8 mouse cellular contexts compared by ENCODE assay signal in genomic region chr6:131353352-131353919, GRCm38 (mm10). TPM values are rescaled to one million over a fixed set of nuclear protein-coding genes. Genes with fewer than 3 reads are reported as not detected.
A peak's percentile ranks its signal among the peaks of the same experiment; 100 is the strongest.
DNase-seq lines count a peak whose midpoint lies in the region; ATAC-seq and TF ChIP-seq lines count a peak whose summit lies in the region.

TSS of gene Styk1 (minus strand) at chr6:131353597.

- under 1% methylated on average over 16 of the region's 16 CpGs for WGBS in hindbrain, postnatal 0 days

- peak within 1 kb of the TSS; percentile 71 for H3K4me2 ChIP-seq in hindbrain, postnatal 0 days (ENCODE audit: low read depth, low read length)

- intact Hi-C loops in gastrocnemius, adult 2 months (cut with DNase I), result loop anchor here (5.0 kb wide), 1 partner anchor 61 kb away; the partner anchor contains the start of gene Magohb

- peak; percentile 89 for DNase-seq in T-cell, adult 2 months (ENCODE audit: low spot score)
- peak; percentile 61 to 76 for DNase-seq in cerebellum, postnatal 4 days (ENCODE audit: low spot score in 2 of 2)
- DNase-seq in gastrocnemius, adult 2 months, result peak; percentile 76
- DNase-seq in hindbrain, postnatal 0 days (ENCODE audit: low spot score), result peak; percentile 92
- DNase-seq in left cerebral cortex, adult 18-20 months (ENCODE audit: low spot score in 2 of 2), result peak; percentile 80 to 83
- peak; percentile 79 to 81 for DNase-seq in lung, postnatal 4 days
- peak; percentile 84 for DNase-seq in right cerebral cortex, adult 18-20 months
- peak; percentile 84 for DNase-seq in urinary bladder, postnatal 14 days (ENCODE audit: low spot score)

- ATAC-seq in hindbrain, postnatal 0 days, result peak; percentile 94

- peak within 1 kb of the TSS; percentile 58 for H3K4me3 ChIP-seq in gastrocnemius, adult 2 months
- peak within 1 kb of the TSS; percentile 46 for H3K4me3 ChIP-seq in hindbrain, postnatal 0 days (ENCODE audit: low read length)

- no peaks in the 10 kb centered on the region for H3K36me3 ChIP-seq in hindbrain, postnatal 0 days (ENCODE audit: insufficient read depth, low read length)

- no peaks in the 10 kb centered on the region for H3K4me1 ChIP-seq in hindbrain, postnatal 0 days (ENCODE audit: insufficient read depth, low read length)

- H3K9ac ChIP-seq in hindbrain, postnatal 0 days (replicated peaks; ENCODE audit: low read length), result peak within 1 kb of the TSS; percentile 43

- H3K27me3 ChIP-seq in hindbrain, postnatal 0 days (ENCODE audit: insufficient read depth, low read length), result no peaks in the 10 kb centered on the region

- H3K9me3 ChIP-seq in hindbrain, postnatal 0 days (ENCODE audit: low read length), result no peaks in the 10 kb centered on the region

- peak; percentile 81 for TF ChIP-seq CTCF in gastrocnemius, adult 2 months (IDR thresholded peaks at IDR 0.05)
- TF ChIP-seq CTCF in hindbrain, postnatal 0 days (IDR thresholded peaks at IDR 0.05; ENCODE audit: low read depth), result peak; percentile 90

- H3K27ac ChIP-seq in gastrocnemius, adult 2 months, result no peak within 1 kb of the TSS
- H3K27ac ChIP-seq in hindbrain, postnatal 0 days, result no peak within 1 kb of the TSS

RNA-seq across cellular contexts. Expression of gene Styk1, which starts in this region (rescaled TPM):
- total RNA-seq in gastrocnemius, adult 2 months (2021), result 1 to 10 TPM; 1.1 TPM
- 3.0 and 3.2 TPM in 2 replicates for total RNA-seq in hindbrain, postnatal 0 days (2014; rRNA removed)
- 4.3 and 5.1 TPM in 2 replicates for polyA plus RNA-seq in hindbrain, postnatal 0 days (2015; fragmentation: Nextera tagmentation; extraction: Ambion mirVana)
- total RNA-seq in left cerebral cortex, adult 18-20 months (2021), result under 1 TPM; 0.21 to 0.46 TPM

Comparison
In these comparisons a context has a peak if more than half of its experiments do, and no peak if none do; other contexts are left out.
1. Peak in DNase-seq in left cerebral cortex, adult 18-20 months; RNA of the gene not detected or under 1 TPM.